Mouse (Mus musculus) midbrain, embryonic 11.5 days (tissue): ENCODE data around the gene 1600002K03Rik. TPM values are rescaled to one million over a fixed set of nuclear protein-coding genes. Genes with fewer than 3 reads are reported as not detected.
A peak's percentile ranks its signal among the peaks of the same experiment; 100 is the strongest.

Source experiments
- ATAC-seq: fragments of 200-750 bp; cut with Nextera tagmentation; 2 replicates; pipeline ENCODE4 v1.8.0; 2017; ENCODE audit warnings: moderate TSS enrichment, moderate library complexity; ENCODE audit not compliant: low FRiP score
- DNase-seq: peaks from one replicate; pipeline ENCODE4 v3.0.0; 2015; ENCODE audit warnings: low spot score; ENCODE audit errors: missing footprints
- H3K27ac ChIP-seq: fragments of 300-500 bp; sonication (generic); 2 replicates; pipeline ENCODE4 v1.5.1; 2014; ENCODE audit warnings: low read depth, low read length
- H3K27me3 ChIP-seq: fragments of 300-500 bp; sonication (generic); 2 replicates; pipeline ENCODE4 v1.6.1; 2014; ENCODE audit warnings: mild to moderate bottlenecking, low read length, moderate library complexity, mixed read lengths; ENCODE audit not compliant: control insufficient read depth, insufficient read depth
- H3K36me3 ChIP-seq: fragments of 300-500 bp; sonication (generic); 2 replicates; pipeline ENCODE4 v1.6.1; 2014; ENCODE audit warnings: mild to moderate bottlenecking, low read length, moderate library complexity, mixed read lengths; ENCODE audit not compliant: control insufficient read depth, insufficient read depth
- H3K4me1 ChIP-seq: fragments of 300-500 bp; sonication (generic); 2 replicates; pipeline ENCODE4 v1.6.1; 2014; ENCODE audit warnings: low read length; ENCODE audit not compliant: control insufficient read depth, insufficient read depth
- H3K4me2 ChIP-seq: fragments of 300-500 bp; sonication (generic); 2 replicates; pipeline ENCODE4 v1.6.1; 2014; ENCODE audit warnings: mild to moderate bottlenecking, moderate library complexity
- H3K4me3 ChIP-seq: fragments of 300-500 bp; sonication (generic); 2 replicates; pipeline ENCODE4 v1.5.1; 2014; ENCODE audit warnings: low read depth, low read length
- H3K9ac ChIP-seq: fragments of 300-500 bp; sonication (generic); 2 replicates; pipeline ENCODE4 v1.6.1; 2014; ENCODE audit warnings: low read length
- H3K9me3 ChIP-seq: fragments of 300-500 bp; sonication (generic); 2 replicates; pipeline ENCODE4 v1.6.1; 2016; ENCODE audit warnings: low read length; ENCODE audit not compliant: control insufficient read depth
- WGBS: fragments of 180-500 bp; shearing (Covaris S2); extraction: QIAGEN DNeasy Blood & Tissue Kit; methylation state at CpG from one replicate; pipeline ENCODE4 v1.1.7; 2014; 5-methylcytosine and 5-hydroxymethylcytosine counted together
- polyA plus RNA-seq: library from polyadenylated mRNA; unstranded; fragments of >200 nt; fragmentation: Nextera tagmentation; extraction: Ambion mirVana; gene quantifications from 2 replicates; pipeline ENCODE4 v1.2.1, GENCODE M21; 2014

Gene 1600002K03Rik
- polyA plus RNA-seq, 1 experiment from 2014 or later, result 8.7 TPM

GRCm38 (mm10) chr10:80187739-80188138 is 15.0 kb downstream of the 1600002K03Rik start:
- 74% methylated on average over 10 of the region's 10 CpGs for WGBS
- Histone ChIP-seq H3K27me3 (peaks cover 6% of the 10 kb centered on the region), H3K4me3 (no peak overlapping the region), H3K4me1 (peaks cover 44% of the 10 kb centered on the region), H3K36me3 (peaks cover 7% of the 10 kb centered on the region; the same call in 1 of the 2 replicates), H3K9me3 (no peaks in the 10 kb centered on the region), H3K27ac (no peak overlapping the region), H3K9ac (peak overlapping the region; percentile 31; the same call in 1 of the 2 replicates), H3K4me2 (no peak overlapping the region)
- ATAC-seq (no peak), DNase-seq (peak; percentile 90)

- peak overlapping the region; percentile 51; the same call in 1 of the 2 replicates for H3K27ac ChIP-seq
- H3K9ac ChIP-seq, result peak overlapping the region; percentile 31
- DNase-seq (peak; percentile 92), ATAC-seq (no peak)
- WGBS, result 30% methylated on average over 15 of the region's 15 CpGs
- no peaks in the 10 kb centered on the region for H3K9me3 ChIP-seq
- 0 out of 2 replicates have a peak, but pooled peaks cover 3% of the 10 kb centered on the region for H3K36me3 ChIP-seq
- peak overlapping the region; percentile 58 for H3K4me2 ChIP-seq
- peaks cover 10% of the 10 kb centered on the region for H3K27me3 ChIP-seq
- no peak overlapping the region for H3K4me3 ChIP-seq
- H3K4me1 ChIP-seq, result peaks cover 47% of the 10 kb centered on the region
Observed at GRCm38 (mm10) chr10:80188453-80189024, 15.8 kb downstream of the 1600002K03Rik start.

DNA sequence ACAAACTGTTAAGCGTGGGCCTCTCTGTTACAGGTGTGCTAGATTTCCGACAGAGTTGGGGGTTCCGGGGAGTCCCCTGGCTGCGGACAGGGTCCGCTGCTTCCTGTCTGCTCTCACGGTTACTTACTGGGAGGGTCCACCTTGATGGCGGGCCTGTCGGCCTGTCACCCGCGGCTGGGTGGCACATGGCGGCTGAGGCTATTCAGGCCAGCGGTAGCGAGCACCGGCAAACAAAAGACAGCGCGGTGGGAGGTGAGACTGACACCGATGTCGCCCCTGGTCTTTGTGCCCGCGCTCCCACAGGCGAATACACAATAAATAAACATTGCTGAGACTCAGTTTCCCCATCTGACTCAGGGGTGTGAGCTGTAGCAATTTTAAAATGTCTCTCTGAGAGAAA is 17.3 kb downstream of the 1600002K03Rik start:
- DNase-seq (peak; percentile 96), ATAC-seq (peak; percentile 34; the same call in 1 of the 2 replicates)
- Histone ChIP-seq H3K27ac (peak overlapping the region; percentile 95), H3K9ac (peak overlapping the region; percentile 80), H3K27me3 (peaks cover 10% of the 10 kb centered on the region), H3K4me2 (peak overlapping the region; percentile 58), H3K36me3 (0 out of 2 replicates have a peak, but pooled peaks cover 3% of the 10 kb centered on the region), H3K4me1 (peaks cover 60% of the 10 kb centered on the region), H3K4me3 (peak overlapping the region; percentile 33), H3K9me3 (no peaks in the 10 kb centered on the region)
- 4% methylated on average over 21 of the region's 21 CpGs for WGBS

DNA sequence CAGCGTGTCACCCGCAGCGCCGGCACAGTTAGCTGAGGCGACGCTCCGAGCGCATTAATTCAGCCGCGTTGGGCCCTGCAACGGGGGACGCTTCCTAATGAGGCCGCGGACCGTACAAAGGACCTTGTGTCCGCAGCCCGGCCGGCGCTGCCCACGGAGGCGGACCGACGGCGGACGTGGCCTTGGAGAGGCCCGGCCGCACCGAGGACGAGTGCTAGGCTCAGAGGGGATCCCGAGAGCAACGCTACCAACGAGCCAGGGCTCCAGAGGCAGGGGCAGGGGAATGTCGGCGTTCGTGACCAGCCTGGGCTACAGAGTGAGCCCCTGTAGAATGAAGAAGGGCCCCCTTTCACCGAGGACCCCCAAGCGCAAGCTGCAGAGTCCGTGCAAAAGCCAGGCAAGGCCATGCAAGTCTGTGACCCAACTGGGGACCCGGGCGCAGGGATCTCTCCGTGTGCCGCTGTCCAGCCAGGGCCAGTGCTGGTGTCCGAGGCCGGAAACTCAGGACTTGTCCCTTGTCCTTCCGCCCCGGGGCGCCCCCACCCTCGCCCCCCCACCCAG is 17.8 kb downstream of the 1600002K03Rik start:
- Histone ChIP-seq H3K9ac (peak overlapping the region; percentile 80), H3K4me2 (peak overlapping the region; percentile 58), H3K4me1 (peaks cover 59% of the 10 kb centered on the region), H3K4me3 (peak overlapping the region; percentile 33), H3K36me3 (0 out of 2 replicates have a peak, but pooled peaks cover 3% of the 10 kb centered on the region), H3K27me3 (peaks cover 10% of the 10 kb centered on the region), H3K27ac (peak overlapping the region; percentile 95), H3K9me3 (no peaks in the 10 kb centered on the region)
- DNase-seq (peak; percentile 97), ATAC-seq (peak; percentile 65)
- WGBS, result under 1% methylated on average over 48 of the region's 48 CpGs

DNA sequence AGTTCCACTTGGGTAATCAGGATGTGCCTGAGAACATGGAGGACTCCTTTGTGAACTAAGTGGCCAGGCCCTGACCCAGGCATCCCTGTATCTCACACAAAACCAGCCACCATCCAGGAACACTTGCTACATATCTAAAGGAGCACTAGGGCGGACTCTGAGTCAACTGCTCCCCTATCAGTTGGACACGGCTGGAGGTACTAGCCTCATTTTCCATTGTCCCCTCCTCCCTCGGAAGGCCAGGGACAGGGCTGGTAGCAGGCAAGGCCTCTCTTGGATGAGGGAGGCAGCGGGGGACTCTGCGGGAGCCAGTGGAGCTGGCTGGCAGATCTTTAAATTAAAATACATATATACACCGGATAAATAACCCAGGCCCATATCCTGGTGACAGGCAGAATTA is 21.2 kb downstream of the 1600002K03Rik start:
- 34% methylated on average over 6 of the region's 6 CpGs for whole genome bisulfite sequencing
- peaks cover 4% of the 10 kb centered on the region for H3K27me3 ChIP-seq
- H3K36me3 ChIP-seq, result no peaks in the 10 kb centered on the region
- peak overlapping the region; percentile 93 for H3K27ac ChIP-seq
- H3K4me2 ChIP-seq, result no peak overlapping the region; the same call in 1 of the 2 replicates
- peak overlapping the region; percentile 59 for H3K9ac ChIP-seq
- H3K4me3 ChIP-seq, result no peak overlapping the region
- H3K9me3 ChIP-seq, result no peaks in the 10 kb centered on the region
- peaks cover 65% of the 10 kb centered on the region for H3K4me1 ChIP-seq
- ATAC-seq, result no peak
- peak; percentile 82 for DNase-seq

- H3K4me3 ChIP-seq, result no peak overlapping the region
- H3K4me2 ChIP-seq, result peak overlapping the region; percentile 20; the same call in 1 of the 2 replicates
- H3K4me1 ChIP-seq, result peaks cover 60% of the 10 kb centered on the region
- H3K27ac ChIP-seq, result peak overlapping the region; percentile 93
- peaks cover 4% of the 10 kb centered on the region for H3K27me3 ChIP-seq
- WGBS, result 16% methylated on average over 8 of the region's 8 CpGs
- ATAC-seq (0 out of 2 replicates have a peak, but pooled peaks have one; percentile 2), DNase-seq (peak; percentile 94)
- no peaks in the 10 kb centered on the region for H3K36me3 ChIP-seq
- H3K9me3 ChIP-seq, result no peaks in the 10 kb centered on the region
- peak overlapping the region; percentile 59 for H3K9ac ChIP-seq
Observed at GRCm38 (mm10) chr10:80194441-80194840, 21.7 kb downstream of the 1600002K03Rik start.

DNA sequence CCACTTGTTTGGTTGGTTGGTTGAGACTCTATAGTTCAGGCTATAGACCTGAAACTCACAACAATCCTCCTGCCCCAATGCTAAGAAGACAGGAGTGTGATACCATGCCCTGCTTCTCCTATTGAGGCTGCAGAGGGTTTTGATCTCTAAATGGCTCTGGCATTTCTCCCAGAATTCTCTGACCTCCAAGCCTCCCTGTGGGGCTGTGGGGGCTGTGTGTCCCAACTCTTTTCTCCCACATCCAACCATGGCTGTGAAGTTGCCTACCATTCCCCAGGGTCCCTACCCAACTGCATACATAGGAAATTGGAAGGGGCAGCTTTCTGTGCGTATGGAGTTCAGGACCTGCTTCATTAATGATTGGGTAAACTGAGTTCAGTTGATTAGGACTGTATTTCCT is 23.4 kb downstream of the 1600002K03Rik start:
- peaks cover 51% of the 10 kb centered on the region for H3K4me1 ChIP-seq
- peaks cover 4% of the 10 kb centered on the region; the same call in 1 of the 2 replicates for H3K27me3 ChIP-seq
- DNase-seq (no peak), ATAC-seq (no peak)
- H3K9ac ChIP-seq, result no peak overlapping the region; the same call in 1 of the 2 replicates
- H3K9me3 ChIP-seq, result no peaks in the 10 kb centered on the region
- no peak overlapping the region for H3K4me3 ChIP-seq
- H3K4me2 ChIP-seq, result 0 out of 2 replicates have a peak overlapping the region, but pooled peaks have one; percentile 0
- no peaks in the 10 kb centered on the region for H3K36me3 ChIP-seq
- H3K27ac ChIP-seq, result peak overlapping the region; percentile 53
- WGBS, result 74% methylated on average over 1 of the region's 1 CpGs

- Histone ChIP-seq H3K27ac (peak overlapping the region; percentile 53), H3K27me3 (peaks cover 4% of the 10 kb centered on the region; the same call in 1 of the 2 replicates), H3K36me3 (no peaks in the 10 kb centered on the region), H3K4me3 (peak overlapping the region; percentile 5; the same call in 1 of the 2 replicates), H3K4me1 (peaks cover 49% of the 10 kb centered on the region), H3K4me2 (peak overlapping the region; percentile 28; the same call in 1 of the 2 replicates), H3K9ac (peak overlapping the region; percentile 40), H3K9me3 (no peaks in the 10 kb centered on the region)
- peak; percentile 72 for ATAC-seq
- WGBS, result 21% methylated on average over 33 of the region's 33 CpGs
- DNase-seq, result peak; percentile 94
Observed at GRCm38 (mm10) chr10:80196778-80197581, 24.2 kb downstream of the 1600002K03Rik start.
